Mouse (Mus musculus) lung, postnatal 14 days (tissue): ENCODE measurements around the gene Mdk.

ENCODE experiments used
- DNase-seq: peaks from one replicate; pipeline ENCODE4 v3.0.0; 2021

Gene Mdk

DNA sequence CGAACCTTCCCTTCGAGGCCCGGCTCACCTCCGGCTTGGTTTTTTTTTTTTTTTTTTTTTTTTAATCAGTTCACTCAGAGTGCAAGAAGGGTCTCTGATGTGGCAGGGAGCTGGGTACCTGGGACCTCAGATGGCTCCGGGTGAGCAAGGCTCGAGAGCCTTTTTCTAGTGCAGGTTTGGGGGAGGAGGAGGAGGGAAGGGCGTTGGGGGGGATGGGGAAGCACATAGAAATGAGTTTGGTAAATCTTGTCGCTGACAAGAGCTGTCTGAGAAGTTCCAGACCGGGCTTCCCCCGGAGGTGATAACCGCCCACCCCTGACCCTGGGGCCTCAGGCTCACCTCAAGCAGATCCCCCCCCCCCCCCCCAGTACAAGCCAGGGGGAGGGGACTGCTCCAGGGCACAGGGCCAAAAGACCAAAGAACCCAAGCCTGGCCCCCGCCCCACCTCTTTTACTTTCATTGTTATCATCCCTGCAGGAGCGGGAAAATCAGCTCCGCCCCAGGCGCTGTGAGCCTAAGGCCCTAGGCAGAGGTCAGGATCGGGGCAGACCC is at the start of gene Mdk:
Gene Mdk (minus strand): TSS at position 138 of the 552 bp plus-strand sequence.
- no peak for DNase-seq

DNA sequence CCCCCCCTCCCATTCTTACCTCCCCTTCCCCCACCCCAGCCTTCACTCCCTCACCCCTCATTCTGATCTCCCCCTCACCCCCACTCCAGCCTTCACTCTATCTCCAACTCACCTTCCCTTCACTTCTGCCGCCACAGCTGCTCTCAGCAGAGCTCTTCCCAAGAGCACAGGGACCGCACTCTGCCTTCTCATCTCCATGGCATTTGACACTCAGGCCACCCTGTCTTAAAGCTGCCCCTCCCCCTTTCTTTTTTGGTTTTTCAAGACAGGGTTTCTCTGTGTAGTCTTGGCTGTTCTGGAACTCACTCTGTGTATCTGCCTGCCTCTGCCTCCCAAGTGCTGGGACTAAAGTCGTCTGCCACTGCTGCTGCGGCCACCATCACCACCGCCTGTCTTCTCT is 48.7 kb upstream of the Mdk start:
- DNase-seq, result no peak

DNA sequence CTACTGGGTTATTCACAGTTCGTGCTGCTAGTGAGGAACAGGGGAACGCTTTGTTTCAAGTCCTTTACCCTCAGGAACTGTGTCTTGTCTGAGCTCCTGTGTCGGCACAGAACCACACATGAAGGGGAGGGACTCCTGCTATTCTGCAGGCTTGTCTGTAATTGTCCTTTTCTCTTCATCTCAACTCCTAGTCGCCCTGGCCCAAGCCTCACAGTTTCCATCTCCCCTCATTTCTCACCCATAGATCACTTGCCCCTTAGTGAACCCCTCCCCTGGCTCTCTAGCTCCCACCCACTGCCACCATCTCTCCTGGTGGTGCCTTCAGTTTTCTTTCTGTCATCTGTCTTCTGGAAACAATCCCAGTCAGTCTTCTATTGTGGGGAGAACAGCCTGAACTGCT is 48.1 kb upstream of the Mdk start:
- no peak for DNase-seq

DNA sequence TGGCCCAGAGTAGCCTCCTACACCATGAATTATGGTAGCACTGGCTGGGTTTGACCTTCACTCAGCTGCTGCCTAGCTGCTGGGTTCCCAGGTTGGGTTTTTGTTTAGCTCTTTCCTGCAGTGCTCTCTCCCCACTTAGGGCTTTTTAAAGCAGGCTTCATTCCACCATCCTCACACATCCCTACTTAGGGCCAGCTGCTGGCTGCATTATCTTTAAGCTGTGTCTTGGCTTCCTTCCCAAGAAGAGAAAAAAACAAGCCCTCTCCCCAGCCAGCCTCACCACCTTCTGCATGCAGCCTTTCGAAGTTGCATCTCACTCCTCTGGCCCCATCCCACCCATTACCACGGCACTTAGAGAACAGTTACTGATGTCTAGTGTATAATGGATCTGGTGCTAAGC is 46.5 kb upstream of the Mdk start:
- no peak for DNase-seq

DNA sequence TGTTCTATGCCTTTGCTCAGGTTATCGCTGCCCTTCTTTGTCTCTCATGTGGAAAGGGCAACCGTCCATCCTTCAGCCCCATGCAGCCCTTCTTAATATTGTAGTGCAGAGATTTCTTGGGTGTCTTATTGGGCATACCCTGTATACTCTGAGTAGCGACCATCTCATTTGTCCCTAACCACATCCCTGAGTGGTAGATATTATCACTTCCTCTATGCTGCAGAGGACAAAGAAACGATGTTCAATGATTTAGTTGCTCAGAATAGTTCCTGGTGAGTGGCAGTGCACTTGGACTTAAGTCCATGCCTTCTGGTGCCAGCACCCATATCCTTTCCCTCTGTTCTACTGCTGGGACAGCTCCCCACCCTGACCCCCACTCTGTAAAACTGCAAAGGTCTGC is 45.9 kb upstream of the Mdk start:
- no peak for DNase-seq

DNA sequence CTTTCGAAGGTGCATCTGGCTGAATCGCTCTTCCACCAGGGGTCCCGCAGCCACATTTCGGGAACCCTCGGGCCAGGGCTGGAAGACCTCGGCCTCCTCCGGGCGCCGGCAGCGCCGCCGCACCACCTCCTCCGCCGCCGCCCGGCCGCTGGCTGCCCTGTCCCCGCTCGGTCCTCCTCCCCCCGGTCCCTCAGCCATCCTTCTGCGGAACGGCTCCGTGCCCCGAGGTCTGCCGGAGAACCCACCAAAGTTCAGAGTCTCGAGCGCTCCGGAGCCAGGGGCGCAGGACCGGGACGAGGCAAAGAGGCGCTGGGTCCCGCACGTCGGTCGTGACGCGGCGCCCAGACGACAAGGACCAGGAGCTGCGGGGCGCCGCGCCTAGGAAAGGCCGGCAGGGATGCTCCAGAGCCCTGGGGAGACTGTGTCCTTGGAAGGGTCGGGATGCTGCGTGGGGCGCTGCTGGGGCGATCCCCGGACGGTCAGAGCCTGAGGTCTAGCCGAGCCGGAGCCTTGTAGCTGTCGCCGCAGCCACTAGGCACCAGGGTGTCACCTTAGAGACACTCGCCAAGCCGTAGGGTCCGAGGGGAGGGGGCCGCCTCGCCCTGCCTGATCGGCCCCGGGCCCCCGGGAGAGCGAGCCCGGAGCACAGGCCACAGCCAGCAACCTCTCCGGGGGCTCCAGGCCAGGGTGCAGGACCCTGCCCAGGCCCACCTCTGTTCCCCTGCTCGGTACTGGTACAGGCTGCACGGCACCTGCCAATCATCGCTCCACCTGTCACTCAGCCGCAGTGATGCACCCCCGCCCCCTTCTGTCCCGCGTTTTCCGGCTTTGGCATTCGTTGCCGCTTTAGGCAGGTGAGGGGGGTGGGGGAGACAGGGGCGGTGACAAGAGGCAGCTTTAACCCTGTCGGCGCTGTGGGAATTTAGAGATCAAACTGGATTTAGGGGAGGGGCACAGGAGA is 43.8 kb upstream of the Mdk start, which contains the start of gene Dgkz:
Gene Dgkz (minus strand): TSS at position 284 of the 961 bp plus-strand sequence.
- no peak for DNase-seq

DNA sequence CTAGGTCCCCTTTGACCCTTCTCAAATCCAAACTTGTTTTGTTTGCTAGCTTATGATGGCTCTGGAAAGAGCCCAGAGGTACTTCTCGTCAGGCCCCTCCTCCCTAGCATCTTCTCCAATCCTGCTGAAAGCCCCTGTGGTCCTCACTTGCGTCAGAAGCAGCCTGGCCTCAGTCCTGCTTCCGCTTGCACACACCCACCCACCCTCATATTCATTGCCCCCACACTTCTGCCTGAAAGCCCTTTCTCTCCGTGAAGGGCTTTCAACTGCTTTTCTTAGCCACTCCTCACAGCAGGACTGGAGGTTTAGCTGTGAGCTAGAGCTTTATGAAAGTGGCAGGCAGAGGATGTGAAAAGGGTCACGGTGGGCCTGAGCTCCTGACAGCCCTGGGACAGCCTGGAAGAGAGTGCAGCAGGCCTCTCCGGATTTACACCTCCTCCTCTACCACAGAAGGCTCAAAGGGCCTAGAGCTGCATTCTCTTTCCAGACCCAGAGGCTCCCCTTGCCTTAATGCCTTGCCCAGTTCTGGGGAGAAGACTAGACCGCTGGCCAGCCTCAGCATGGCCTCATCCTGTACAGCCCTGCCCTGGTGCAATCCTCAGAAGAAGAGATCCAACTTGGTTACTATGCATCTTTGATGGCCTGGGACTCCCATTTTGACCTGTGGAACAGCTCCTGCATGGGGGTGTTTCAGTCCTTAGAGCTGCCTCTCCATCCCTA is 41.5 kb upstream of the Mdk start:
- no peak for DNase-seq

DNA sequence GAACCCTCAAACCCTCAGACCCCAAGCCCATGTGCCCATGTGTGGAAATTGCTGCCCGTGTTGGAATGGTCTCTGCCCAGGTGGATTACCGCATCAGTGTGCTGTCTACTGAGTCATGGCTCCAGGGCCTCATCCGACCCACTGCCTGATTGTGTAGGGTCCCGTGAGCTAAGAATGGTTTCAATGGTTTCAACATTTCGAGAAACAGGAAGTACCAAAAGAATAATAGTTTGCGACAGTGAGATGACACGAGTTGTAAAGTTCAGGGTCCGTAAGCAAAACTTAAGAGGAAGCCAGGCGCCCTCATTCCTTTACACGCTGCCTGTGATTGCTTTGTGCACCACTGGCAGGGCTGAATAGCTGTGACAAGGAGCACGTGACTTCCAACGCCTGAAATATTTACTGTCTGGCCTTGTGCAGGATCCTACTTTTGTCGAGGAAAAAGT is 40.0 kb upstream of the Mdk start:
- peak; percentile 35 for DNase-seq

DNA sequence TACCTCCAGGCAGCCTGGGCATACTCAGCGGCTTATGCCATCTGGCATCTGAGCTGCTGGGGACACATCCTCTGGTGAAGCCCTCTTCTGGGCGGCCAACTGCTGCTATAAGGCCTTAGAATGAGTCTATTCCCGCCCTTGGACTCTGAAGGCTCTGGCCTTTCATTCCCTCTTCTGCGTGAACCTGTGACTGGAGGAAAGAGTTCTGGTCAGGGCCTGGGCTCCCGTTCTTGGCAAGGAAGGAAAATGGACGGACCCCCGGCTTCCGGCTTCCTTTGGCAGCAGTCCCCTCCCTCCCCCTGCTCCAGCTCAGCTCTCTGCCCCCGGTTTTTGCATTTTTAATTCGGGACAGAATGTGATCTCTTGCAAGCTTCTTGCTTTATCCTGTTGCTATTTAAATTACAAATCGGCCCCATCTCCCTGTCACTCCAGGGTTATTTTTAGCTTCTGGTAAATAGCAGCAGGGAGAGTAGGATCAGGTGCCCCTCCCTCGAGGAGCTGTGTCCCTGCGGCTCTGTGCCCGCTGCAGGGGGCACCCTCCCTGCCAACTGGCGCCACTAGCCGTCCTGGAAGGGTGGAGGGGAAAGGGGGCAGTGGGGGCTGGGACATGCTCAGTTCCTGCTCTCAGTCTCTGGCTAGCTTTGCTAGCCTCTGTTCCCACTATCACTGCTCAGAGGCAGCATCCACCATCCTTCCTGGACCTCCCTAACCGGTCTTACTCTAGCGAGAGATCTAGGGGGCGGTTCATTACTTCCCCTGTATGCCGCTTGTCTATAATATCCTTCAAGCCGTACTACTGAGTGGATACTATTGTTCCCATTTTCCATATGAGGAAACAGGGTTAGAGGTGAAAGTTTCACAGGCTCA is 39.4 kb upstream of the Mdk start:
- peak; percentile 56 for DNase-seq

DNA sequence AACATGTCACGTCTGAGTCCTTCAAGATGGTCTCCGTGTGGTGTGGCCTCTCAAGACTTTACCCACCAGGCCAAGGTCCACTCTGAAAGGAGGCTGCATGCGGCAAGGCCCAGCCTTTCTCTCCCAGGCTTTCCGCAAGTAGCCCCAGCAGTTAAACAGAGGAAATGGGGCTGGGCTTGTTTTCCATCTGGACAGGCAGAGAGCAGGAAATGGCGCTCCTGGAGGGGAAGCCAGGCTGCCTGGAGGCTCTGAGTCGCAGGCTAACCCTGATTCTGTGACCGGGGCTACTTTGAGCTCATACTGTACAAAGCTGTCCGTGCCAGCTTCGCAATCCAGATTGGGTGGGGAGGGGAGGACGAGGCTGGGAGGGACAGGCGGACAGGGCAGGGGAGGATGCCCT is 35.9 kb upstream of the Mdk start:
- DNase-seq, result peak; percentile 68

DNA sequence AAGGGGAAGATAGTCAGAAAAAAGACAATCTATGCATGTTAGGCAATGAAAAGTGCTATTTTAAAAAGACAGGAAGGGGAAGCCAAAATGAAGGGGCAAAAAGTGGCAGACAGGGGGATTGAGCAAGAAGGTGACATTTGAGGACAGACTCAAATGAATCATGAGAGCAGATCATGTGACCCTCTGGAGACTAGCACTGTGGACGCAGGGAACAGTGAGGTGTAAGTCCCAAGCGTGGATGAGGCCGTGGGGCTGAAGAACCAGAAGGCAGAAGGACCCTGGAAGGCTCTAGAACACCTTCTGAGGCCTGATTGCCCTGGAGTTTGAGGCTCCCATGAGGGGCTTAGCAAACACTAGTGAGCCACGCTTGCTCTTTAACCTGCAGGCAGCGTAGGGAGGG is 34.3 kb upstream of the Mdk start:
- no peak for DNase-seq

DNA sequence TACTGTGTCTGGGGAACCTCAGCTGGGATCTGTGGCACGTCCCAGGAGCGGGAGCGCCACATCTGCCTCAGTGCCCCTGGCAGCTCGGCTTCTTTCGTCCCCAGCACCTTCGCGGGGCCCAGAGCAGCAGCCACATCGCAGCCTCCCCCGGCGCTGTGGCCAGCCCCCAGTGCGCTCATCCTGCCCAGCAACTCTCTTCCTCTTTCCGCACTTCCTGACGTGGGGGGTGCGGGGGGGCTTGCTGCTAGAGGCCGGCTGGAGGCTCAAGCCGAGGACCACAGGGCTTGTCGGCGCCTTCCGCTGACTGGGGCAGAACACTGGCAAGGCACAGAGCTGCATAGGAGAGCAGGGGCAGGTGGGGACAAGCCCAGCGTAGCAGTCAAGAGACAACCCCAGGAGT is 33.3 kb upstream of the Mdk start:
- peak; percentile 81 for DNase-seq

DNA sequence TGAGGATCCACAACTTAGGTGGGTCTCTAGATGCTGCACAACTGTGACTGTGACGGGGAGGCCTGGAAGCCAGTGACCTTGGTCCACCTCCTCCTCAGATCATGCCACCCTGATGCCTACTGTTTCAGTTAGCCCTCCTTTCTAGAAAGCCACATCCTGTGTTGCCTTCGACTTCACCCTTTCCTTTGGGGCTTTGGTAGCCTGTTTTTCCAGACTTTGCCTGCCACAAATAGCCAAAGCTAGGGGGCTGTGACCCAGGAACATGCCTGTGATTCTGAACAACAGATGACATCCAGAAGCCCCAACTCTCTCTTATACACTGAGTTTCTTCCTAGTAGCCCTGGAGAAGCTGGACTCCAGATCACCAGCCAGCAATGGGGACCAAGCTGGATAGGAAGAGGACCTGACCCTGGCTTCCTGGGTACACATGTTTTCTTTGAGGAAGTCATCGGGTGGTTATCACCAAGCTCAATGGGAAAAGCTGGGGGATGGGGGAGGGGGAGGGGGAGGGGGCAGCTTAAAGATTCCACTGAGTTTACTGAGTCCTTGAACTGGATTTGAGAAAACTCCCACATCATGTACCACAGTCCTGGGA is 32.6 kb upstream of the Mdk start:
- DNase-seq, result no peak

DNA sequence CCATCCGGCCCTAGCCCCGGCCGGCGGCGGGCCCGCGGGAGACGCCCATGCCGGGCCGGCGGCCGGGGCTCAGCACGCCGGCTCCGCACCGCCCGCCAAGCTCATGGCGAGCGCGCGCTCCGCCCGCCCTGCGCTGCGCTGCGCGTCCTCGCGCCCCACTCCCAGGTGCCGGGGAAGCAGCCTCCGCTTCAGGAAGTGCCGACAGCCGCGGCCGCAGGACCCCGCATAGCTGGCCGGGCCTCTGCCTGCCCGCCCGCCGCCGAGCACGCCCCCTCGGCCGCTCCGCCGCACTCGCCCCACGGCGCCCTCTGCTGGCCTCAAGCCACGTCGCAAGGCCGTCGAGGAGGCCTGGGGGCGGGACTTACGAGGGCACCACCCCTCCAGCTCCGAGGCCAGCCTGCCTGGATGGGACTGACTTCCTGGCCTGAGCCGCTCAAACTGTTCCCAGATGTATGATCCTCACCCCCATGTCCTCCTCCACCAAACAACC is 31.4 kb upstream of the Mdk start:
- DNase-seq, result peak; percentile 98

DNA sequence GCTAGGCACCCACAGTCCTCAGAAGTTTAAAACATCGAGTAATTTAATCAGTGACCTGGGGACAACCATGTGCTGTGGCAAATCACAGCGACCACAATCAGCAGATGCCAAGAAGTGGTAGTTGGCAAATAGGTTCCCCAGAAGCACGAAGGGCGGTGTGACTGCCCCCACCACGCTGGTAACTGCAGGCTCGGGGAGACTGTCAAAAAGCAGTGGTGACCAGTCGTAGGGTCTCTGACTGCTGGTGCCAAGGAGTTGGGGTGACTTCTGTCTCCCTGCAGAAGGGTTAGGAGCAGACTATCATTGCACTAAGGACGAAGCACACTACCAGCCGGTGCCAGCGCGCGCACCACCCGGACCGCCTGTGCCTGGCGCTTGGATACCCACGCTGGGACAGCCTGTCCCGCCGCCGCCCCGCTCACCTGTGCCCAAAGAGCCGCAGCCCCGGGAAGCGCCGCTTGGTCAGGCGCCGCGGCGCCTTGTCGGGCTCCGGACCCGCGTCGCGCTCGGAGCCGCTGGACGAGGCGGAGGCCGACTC is 30.8 kb upstream of the Mdk start:
- peak; percentile 38 for DNase-seq

DNA sequence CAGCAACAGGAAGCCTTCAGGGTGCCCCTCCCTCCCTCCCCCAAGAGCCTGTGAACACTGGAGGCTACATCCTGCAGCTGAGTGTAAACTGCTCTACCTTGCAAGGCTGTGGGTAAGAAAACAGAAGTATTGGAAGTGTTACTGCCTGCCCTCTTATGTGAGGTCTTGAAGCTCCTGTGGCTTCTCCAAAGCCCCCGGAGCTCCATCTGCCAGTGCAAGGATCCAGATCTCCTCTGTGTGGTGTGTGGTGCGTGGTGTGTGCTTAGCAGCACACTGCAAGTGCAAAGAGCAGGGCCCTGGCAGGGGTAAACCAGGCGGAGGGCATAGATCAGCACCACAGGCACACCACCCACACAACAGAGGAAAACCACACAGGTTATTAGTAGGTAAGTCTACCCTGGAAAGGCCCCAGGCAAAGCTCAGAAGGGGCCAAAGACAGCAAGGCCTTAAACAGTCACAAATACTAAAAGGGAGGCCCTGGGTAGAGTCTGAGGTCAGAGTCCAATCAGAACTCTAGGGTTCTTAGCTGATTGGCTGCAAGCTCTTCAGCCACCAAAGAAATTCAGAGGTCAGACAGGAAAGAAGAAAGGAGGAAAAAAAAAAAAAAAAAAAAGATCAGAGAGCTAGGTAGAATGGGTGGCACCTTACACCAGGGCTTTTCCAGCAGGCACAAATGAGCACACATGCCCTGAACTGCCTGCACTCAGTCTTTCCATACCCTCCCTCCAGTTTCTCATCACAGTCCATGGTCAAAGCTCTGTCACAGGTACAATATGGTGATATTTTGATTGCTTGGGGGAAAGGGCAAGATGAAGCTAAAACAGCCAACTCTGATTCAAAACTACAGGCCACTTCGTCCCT is 30.0 kb upstream of the Mdk start:
- DNase-seq, result no peak

DNA sequence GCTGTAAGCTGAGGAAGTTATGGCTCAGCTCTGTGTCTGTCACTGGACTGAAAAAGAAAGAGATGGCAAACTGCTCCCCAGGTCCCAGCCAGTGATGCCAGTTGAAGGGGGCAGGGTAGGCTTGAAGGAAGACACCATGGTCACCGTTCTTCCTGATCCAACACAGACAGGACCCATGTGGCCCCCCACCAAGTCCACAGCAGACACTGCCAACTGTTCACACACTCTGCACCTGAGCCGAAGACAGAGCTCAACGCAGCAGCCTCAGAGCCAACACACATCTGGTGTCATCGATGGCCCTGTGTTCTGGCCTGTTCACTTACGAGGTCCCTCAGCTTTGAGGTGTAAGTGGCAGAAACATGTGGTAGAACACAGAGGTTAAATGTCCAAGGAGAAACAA is 28.4 kb upstream of the Mdk start:
- DNase-seq, result no peak

DNA sequence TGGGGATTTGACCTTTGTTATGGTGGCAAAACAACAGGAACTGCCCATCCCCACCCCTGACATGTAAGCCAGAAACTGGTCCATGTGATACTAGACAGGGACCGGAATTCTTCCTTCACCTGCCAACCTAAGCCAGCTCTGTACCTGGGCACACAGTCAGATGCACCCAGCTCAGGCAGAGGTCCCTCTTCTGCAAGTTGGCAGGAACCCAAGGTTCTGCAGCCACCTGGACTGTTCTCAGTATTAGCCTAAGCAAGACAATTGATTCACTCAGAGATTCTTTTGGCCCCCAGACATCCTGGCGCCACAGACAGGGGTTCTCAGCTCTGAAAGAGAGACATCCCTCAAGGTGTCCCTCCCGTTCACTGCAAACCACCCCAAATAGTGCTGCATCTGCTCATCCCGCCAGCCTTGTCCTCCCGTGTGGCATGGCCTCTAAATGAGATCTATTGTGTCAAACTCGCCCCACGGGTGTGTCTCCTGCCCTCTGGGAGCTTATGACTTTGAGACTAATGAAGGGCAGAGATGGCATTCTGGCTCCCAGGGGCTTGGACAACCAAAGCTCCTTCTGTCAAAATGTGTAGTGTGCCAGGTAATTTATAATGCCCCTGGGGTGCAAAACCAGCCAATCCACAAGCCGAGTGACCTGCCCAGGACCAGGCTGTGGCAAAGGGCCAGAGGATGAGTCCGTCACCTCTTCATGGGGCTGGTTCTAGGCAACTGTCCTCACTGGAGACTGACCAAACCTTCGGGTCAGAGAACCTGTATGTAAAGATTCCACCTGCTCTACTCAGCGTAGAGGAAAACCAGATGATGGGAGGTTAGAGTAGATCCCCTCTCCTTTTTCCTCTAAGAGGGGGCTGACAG is 27.7 kb upstream of the Mdk start:
- no peak for DNase-seq

DNA sequence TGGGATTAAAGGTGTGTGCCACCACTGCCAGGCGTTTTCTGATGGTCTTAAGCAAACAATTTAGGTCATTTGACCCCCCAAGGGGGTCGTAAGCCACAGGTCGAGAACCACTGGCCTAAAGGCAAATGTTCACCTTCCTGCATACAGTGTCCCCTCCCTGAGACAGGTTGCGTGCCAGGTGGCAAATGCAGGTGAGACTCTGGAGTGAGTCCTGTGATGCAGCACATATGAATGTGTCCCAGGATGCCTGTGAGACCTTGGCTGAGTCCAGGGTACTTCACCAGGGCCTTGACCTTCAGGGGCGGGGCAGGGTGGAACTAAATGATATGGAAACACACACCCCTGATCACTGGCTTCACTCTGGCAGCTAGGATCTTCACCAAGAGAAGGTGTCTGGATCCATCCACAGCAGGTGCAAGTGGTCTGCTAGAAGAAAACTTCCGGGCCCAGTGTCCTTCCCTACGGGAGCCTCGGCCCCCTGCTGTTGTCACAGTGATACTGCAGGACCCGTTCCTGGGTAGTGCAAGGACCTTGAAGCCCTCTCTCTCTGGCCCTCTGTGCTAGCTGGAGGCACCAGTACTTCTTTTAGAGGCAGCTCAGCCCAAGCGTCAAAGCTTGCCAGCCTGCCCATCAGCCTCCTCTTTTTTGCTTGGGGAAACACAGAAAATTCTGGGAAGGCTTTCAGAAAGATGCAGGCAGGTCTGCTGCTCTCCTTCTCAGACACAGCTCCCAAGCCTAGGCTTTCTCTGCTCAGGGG is 26.8 kb upstream of the Mdk start:
- DNase-seq, result peak; percentile 68
